Mouse (Mus musculus) spleen, adult 12 weeks (tissue): ENCODE measurements around the gene Cyyr1.
"Not testable (repeated sequence)": the region's sequence is repeated elsewhere in the genome, so short reads cannot be mapped to it uniquely, and the experiment has no call there.

Source experiments
- DNase-seq: peaks from one replicate; pipeline ENCODE4 v3.0.0; 2022; ENCODE audit warnings: low spot score

The Cyyr1 gene

GRCm38 (mm10) chr16:85553297-85553696 is at the start of gene Cyyr1:
Gene Cyyr1, minus strand, starts transcription at chr16:85553397.
- not testable (repeated sequence) for DNase-seq

GRCm38 (mm10) chr16:85588844-85589243 is 35.6 kb upstream of the Cyyr1 start:
- no peak for DNase-seq

- no peak for DNase-seq
Measured at GRCm38 (mm10) chr16:85587573-85588226, 34.5 kb upstream of the Cyyr1 start.

- no peak for DNase-seq
Measured at GRCm38 (mm10) chr16:85566474-85566873, 13.3 kb upstream of the Cyyr1 start.

DNA sequence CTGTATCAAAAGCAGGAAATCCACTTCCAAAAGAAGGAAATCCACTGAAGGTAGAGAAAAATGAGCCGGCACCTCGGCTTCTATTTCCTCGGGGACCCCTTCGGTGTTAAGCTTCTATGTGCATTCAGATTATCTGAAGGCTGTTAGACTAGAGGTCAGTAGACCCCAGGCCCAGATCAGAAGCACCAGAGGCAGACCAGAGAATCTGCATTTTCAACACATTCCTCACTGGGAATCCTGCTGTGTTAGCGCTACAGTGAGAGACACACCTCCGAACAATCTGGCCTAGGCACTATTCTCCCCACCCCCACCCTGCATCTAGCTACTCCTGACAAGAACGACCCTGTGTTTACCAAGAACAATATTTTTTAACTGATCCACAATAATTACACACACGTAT is 641 bp upstream of the Cyyr1 start:
- DNase-seq, result no peak

DNA sequence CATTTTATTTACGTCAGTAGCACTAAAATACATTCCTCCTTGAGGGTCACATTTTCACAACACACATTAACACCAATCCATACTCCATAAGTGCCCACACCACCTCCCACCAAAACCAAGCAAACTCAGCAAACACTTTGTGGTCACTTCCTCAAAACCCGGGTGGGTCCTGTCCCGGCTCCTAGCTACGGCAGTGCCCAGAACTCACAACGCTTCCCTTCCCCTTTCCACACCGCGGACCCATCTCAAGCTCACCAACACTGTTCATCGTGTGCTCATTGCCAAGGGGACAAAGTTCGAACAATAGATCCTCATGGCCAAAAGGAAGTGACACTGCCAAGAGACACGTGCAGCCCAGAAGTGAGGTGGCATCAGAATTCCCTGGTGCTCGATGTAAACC is 1.2 kb downstream of the Cyyr1 start:
- not testable (repeated sequence) for DNase-seq

GRCm38 (mm10) chr16:85549971-85550567 is 3.1 kb downstream of the Cyyr1 start:
- DNase-seq, result no peak

DNA sequence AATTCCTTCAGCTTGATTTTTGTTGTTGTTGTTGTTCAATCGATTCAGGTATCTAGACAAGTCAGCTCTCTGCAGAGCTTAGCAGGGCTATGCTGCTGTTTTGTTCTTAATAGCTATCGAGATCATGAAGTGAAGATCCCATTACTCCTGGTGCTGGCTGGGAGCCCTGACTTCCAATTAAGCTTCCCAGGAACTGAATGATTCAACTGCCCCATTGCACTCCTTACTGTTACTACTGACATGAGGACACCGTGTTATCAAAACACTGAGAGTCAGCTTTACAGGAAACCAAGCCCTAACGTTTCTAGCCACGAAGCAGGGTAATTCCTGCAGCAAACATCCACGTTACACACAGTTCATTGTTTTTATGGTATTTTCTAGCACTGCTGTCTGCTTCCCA is 6.7 kb downstream of the Cyyr1 start:
- no peak for DNase-seq

DNA sequence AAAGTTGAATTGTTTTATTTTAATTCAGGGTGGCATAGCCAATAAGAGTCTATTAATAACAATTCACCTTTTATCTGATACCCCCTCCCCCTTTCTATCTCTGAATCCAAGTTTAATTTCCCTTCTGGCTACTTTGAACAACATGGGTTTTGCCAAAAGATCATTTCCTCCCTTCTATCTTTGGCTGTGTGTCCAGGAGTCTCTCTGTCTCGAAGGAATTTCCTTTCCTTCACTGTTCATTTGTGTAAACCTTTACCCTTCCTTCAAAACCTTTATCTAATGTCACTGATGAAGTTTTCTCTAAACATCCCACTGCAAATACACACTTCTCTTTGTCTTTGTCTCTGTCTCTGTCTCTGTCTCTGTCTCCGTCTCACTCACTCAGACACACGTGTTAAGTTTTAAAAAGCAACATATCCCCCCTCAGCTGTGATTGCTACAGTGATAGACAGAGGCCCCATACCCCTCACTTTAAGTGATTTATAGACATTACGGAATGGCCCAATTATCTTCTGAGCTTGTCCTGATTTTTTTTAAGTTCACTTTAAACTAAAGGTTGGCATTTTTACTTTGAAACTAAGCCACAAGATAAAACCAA is 11.4 kb downstream of the Cyyr1 start:
- no peak for DNase-seq

DNA sequence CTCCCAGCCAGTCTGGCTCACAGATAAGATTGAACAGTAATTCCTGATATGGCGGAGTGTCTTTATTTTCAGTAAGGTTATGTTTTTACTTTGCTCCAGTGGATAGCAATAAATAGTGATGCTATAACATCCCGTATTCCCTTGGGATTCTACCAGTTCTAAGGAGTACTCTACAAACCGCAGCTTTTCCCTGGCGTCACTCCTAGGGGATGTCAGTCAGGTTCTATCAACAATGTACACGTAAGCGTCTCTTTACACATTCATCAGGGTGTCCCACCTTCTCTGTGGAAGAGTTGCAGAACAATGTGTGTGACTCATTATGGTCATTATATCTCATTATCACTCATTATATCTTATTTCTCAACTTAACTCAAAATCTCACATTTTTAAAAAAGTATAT is 12.2 kb downstream of the Cyyr1 start:
- DNase-seq, result no peak

DNA sequence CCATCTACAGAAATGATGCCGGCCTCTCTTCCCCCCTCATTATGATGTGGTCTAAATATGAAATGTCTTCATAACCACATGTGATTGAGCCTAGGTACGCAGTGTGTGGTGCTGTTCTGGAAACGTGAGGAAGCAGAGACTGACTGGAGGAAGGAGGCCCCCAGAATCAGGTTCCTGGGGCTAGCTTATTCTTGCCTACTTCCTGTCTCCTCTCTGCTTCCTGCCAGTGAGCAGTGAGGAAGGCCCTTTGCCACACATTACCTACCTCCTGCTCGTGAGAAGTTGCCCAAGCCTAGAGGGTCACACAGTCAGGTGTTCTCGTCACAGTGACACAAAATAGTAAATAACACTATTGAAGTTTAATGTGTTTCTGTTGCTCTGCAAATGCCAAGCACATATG is 14.8 kb downstream of the Cyyr1 start:
- DNase-seq, result no peak

- no peak for DNase-seq
Measured at GRCm38 (mm10) chr16:85536075-85536474, 17.1 kb downstream of the Cyyr1 start.

GRCm38 (mm10) chr16:85527743-85528620 is 25.2 kb downstream of the Cyyr1 start:
- DNase-seq, result no peak

DNA sequence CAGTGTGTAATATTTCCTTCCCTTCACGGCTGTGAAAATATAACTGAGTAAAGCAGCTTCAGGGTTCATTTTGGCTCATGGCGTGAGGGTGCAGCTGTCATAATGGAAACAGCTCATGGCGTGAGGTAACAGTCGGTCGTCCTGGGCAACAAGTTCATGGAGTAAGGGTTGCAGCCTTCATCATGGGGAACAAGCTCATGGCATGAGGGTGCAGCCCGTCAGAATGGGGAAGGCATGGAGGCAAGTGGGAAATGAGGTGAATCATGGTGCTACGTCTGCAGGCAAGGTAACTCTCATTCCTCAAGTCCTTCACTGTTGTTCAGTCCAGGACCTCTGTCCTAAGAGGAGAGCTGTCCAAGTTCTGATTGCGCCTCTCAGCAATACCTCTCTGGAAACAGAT is 28.6 kb downstream of the Cyyr1 start:
- DNase-seq, result no peak

GRCm38 (mm10) chr16:85507264-85507663 is 45.9 kb downstream of the Cyyr1 start:
- no peak for DNase-seq

- no peak for DNase-seq
Measured at GRCm38 (mm10) chr16:85505108-85505507, 48.1 kb downstream of the Cyyr1 start.

GRCm38 (mm10) chr16:85503416-85503815 is 49.8 kb downstream of the Cyyr1 start:
- no peak for DNase-seq

- DNase-seq, result no peak
Measured at GRCm38 (mm10) chr16:85495837-85496236, 57.4 kb downstream of the Cyyr1 start.

- DNase-seq, result no peak
Measured at GRCm38 (mm10) chr16:85488105-85488607, 65.0 kb downstream of the Cyyr1 start.

- DNase-seq, result no peak
Measured at GRCm38 (mm10) chr16:85487266-85487665, 65.9 kb downstream of the Cyyr1 start.

- no peak for DNase-seq
Measured at GRCm38 (mm10) chr16:85484557-85484956, 68.6 kb downstream of the Cyyr1 start.

GRCm38 (mm10) chr16:85474552-85475071 is 78.6 kb downstream of the Cyyr1 start:
- no peak for DNase-seq
